Mouse (Mus musculus) lung, adult 2 months (tissue): Measurements from ENCODE around the gene Myoz1.

Experiments
- CTCF ChIP-seq: fragments of 200-500 bp; IDR thresholded peaks from 2 replicates; pipeline ENCODE4 v1.5.1; 2011; ENCODE audit warnings: mild to moderate bottlenecking, low read length, control low read depth; ENCODE audit not compliant: insufficient read depth
- POLR2A ChIP-seq: fragments of 200-500 bp; IDR thresholded peaks from 2 replicates; pipeline ENCODE4 v1.6.1; 2011; ENCODE audit warnings: low read depth, mild to moderate bottlenecking, control low read depth, low read length, borderline replicate concordance; ENCODE audit errors: extremely low read depth

GRCm38 (mm10) chr14:20607396-20608126 is 48.8 kb downstream of the Myoz1 start:
- TF ChIP-seq CTCF, result no peak
- TF ChIP-seq POLR2A, result no peak
